Mouse (Mus musculus): ENCODE data around the gene Cpeb4. TPM values are rescaled to one million over a fixed set of nuclear protein-coding genes. Genes with fewer than 3 reads are reported as not detected.

Gene Cpeb4
- polyA plus RNA-seq, 1 experiment from 2014 or later = 16.0 TPM

DNA sequence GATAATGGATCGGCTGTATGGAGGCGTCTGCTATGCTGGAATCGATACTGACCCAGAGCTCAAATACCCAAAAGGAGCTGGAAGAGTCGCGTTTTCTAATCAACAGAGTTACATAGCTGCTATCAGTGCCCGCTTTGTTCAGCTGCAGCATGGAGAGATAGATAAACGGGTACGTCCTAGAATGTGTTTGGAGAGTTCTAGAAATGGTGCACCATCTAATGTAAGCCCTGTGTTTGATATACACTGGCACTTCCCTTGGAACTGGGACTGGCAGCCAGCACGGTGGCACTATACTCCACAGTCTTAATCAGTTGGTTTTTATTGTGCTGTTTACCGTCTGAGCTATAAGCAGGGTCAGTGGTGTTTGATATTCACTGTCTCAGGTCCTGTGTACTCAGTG, 58.0 kb downstream of the Cpeb4 start:
- Histone ChIP-seq H3K36me3 (peaks cover 57% of the 10 kb centered on the region), H3K9ac (no peak overlapping the region), H3K9me3 (replicated peaks) (no peaks in the 10 kb centered on the region), H3K27me3 (no peaks in the 10 kb centered on the region), H3K4me3 (no peak overlapping the region), H3K4me1 (no peaks in the 10 kb centered on the region), H3K27ac (no peak overlapping the region), H3K4me2 (replicated peaks) (no peak overlapping the region)
- ATAC-seq (ENCODE audit: low FRiP score) = no peak
- WGBS = 95% methylated on average over 10 of the region's 10 CpGs

DNA sequence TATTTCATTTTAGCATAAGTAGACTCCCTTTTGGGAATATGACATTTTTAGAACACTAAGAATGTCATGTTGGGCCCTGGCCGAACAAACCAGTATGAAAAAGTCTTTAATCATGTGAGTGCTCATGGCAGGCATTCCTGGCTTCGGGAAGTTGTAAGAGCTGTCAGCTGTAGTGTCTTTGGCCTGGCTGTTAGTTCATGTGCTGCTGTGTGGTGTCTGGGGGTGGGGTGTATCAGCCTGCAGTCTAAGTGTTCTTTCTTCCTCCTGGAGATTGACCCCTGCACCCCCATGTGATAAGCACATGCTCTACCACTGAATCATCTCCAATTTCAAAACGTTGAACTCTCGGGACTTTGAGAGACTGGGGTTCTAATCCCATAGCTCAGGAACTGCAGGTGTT, 63.6 kb downstream of the Cpeb4 start:
- Histone ChIP-seq H3K36me3 (peaks cover 20% of the 10 kb centered on the region), H3K4me1 (no peaks in the 10 kb centered on the region; the same call in 1 of the 2 replicates), H3K4me2 (replicated peaks) (no peak overlapping the region), H3K27me3 (no peaks in the 10 kb centered on the region), H3K27ac (no peak overlapping the region), H3K9me3 (replicated peaks) (no peaks in the 10 kb centered on the region), H3K4me3 (no peak overlapping the region), H3K9ac (no peak overlapping the region)
- no peak for ATAC-seq (ENCODE audit: low FRiP score)
- 54% methylated on average over 4 of the region's 4 CpGs for WGBS

DNA sequence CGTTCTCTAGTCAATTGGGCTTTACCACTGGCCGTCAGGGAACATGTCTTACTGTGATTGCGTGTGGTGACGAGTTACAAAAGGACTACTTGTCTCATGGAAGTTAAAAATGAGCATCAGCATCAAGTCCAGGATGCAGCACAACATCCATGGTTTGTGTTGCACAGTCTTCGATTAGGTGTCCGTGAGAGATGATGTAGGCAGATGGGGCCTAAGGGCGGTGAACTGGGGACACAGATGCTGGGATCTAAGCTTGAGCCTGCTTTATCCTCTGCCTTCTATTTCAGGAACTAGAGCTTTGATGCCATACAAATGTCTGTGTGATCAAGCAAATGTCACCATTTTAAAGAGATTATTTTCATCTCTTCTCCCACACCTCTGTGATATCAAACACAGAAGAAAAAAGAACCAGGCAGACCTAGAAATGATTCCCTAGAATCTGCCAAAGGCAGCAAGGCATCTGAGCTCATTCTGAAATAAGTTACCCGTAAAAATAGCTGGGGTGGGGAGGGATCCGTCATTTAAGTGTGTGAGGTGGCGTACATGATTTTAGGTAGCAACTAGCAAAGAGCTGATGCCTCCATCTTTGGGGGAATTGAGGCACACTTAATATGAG, 65.0 kb downstream of the Cpeb4 start:
- no peak overlapping the region for H3K9ac ChIP-seq
- no peak overlapping the region for H3K4me2 ChIP-seq (replicated peaks)
- peaks cover 9% of the 10 kb centered on the region for H3K4me1 ChIP-seq
- no peaks in the 10 kb centered on the region for H3K9me3 ChIP-seq (replicated peaks)
- ATAC-seq (ENCODE audit: low FRiP score) = no peak
- no peak overlapping the region for H3K4me3 ChIP-seq
- 92% methylated on average over 10 of the region's 10 CpGs for WGBS
- no peaks in the 10 kb centered on the region for H3K27me3 ChIP-seq
- H3K27ac ChIP-seq = no peak overlapping the region
- H3K36me3 ChIP-seq = 0 out of 2 replicates have a peak, but pooled peaks cover 7% of the 10 kb centered on the region

DNA sequence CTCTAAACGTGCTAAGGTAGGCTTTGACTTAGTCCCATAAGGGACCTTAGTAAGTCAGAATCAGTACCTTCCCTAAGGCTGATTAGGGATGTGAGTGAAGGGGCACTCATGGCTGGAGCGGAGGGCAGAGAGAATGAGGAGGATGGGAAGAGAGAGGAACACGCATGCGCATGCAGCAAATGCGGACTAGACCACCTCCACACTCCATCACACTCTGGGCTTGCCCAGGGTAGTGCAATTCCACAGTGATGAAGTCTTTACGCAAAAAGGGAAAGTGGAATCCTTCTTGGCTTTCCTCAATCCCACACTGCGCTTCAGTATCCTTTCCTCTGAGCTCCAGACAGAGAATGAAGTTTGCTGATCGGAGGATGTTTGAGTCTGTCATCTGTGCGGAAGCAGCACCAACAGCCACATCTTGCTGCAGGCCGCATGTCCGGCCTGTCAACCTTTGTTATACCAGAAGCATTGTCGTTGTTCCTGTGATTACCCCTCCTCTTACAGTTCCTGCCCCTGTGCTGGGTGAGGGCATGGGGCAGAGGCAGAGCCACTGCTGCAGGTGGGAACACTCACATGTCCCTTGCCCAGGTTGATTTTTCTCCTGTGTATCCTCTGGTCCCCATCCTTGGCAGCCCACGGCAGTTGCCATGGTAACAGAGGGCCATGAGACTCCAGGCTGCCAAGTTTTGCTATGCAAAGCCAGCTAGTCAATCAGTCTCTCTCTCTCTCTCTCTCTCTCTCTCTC, 69.1 kb downstream of the Cpeb4 start:
- Histone ChIP-seq H3K4me1 (peaks cover 9% of the 10 kb centered on the region), H3K9ac (no peak overlapping the region), H3K27ac (0 out of 2 replicates have a peak overlapping the region, but pooled peaks have one; percentile 44), H3K27me3 (no peaks in the 10 kb centered on the region), H3K4me3 (no peak overlapping the region), H3K36me3 (no peaks in the 10 kb centered on the region), H3K9me3 (replicated peaks) (no peaks in the 10 kb centered on the region), H3K4me2 (replicated peaks) (no peak overlapping the region; the same call in 1 of the 2 replicates)
- ATAC-seq (ENCODE audit: low FRiP score) = peak; percentile 73
- WGBS = 75% methylated on average over 13 of the region's 13 CpGs

GRCm38 (mm10) chr11:31941640-31942638, 69.9 kb downstream of the Cpeb4 start:
- Histone ChIP-seq H3K9ac (no peak overlapping the region), H3K4me2 (replicated peaks) (no peak overlapping the region), H3K36me3 (no peaks in the 10 kb centered on the region), H3K27me3 (no peaks in the 10 kb centered on the region), H3K4me1 (peaks cover 9% of the 10 kb centered on the region), H3K9me3 (replicated peaks) (no peaks in the 10 kb centered on the region), H3K4me3 (no peak overlapping the region), H3K27ac (no peak overlapping the region)
- no peak for ATAC-seq (ENCODE audit: low FRiP score)
- 86% methylated on average over 4 of the region's 4 CpGs for whole genome bisulfite sequencing

- no peak overlapping the region for H3K9ac ChIP-seq
- no peak overlapping the region for H3K4me2 ChIP-seq (replicated peaks)
- WGBS = 84% methylated on average over 3 of the region's 3 CpGs
- no peak for ATAC-seq (ENCODE audit: low FRiP score)
- peaks cover 16% of the 10 kb centered on the region for H3K4me1 ChIP-seq
- no peak overlapping the region for H3K27ac ChIP-seq
- H3K4me3 ChIP-seq = no peak overlapping the region
- no peaks in the 10 kb centered on the region for H3K36me3 ChIP-seq
- no peaks in the 10 kb centered on the region for H3K9me3 ChIP-seq (replicated peaks)
- peaks cover 5% of the 10 kb centered on the region for H3K27me3 ChIP-seq
Observed at GRCm38 (mm10) chr11:31945471-31945870, 73.5 kb downstream of the Cpeb4 start.

GRCm38 (mm10) chr11:31948462-31949330, 76.7 kb downstream of the Cpeb4 start:
- peak; percentile 63 for ATAC-seq (ENCODE audit: low FRiP score)
- WGBS = 14% methylated on average over 15 of the region's 15 CpGs
- Histone ChIP-seq H3K4me2 (replicated peaks) (peak overlapping the region; percentile 47), H3K9ac (0 out of 2 replicates have a peak overlapping the region, but pooled peaks have one; percentile 20), H3K36me3 (no peaks in the 10 kb centered on the region), H3K9me3 (replicated peaks) (no peaks in the 10 kb centered on the region), H3K4me1 (peaks cover 7% of the 10 kb centered on the region), H3K27ac (no peak overlapping the region), H3K27me3 (peaks cover 8% of the 10 kb centered on the region), H3K4me3 (peak overlapping the region; percentile 36)

DNA sequence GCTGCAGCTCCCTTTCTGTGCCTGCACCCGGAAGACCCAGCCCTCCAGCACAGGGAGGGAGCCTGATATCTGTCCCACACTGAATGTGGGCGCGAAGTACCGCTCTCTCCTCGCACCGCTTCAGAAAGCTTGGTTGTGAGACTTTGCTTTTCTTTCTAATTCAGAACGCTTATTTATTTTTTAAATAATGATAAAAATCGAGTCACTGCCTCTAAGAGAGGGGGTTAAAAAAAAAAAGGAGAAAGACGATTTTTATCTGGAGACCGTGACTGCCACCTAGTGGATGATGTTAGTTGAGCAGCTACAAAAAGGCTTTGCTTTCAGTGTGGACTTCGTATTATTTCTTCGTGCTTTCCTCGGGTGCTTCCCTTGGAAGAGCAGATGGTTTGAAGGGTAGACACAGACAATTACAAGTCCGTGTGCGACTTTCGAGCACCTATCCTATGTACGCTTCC, 77.3 kb downstream of the Cpeb4 start:
- peaks cover 7% of the 10 kb centered on the region for H3K4me1 ChIP-seq
- no peaks in the 10 kb centered on the region for H3K9me3 ChIP-seq (replicated peaks)
- peak overlapping the region; percentile 36 for H3K4me3 ChIP-seq
- peak overlapping the region; percentile 47 for H3K4me2 ChIP-seq (replicated peaks)
- no peaks in the 10 kb centered on the region for H3K36me3 ChIP-seq
- WGBS = 1% methylated on average over 17 of the region's 17 CpGs
- H3K9ac ChIP-seq = 0 out of 2 replicates have a peak overlapping the region, but pooled peaks have one; percentile 20
- H3K27me3 ChIP-seq = peaks cover 8% of the 10 kb centered on the region
- peak; percentile 84 for ATAC-seq (ENCODE audit: low FRiP score)
- no peak overlapping the region for H3K27ac ChIP-seq

- no peaks in the 10 kb centered on the region for H3K27me3 ChIP-seq
- H3K9me3 ChIP-seq (replicated peaks) = no peaks in the 10 kb centered on the region
- no peak overlapping the region for H3K4me2 ChIP-seq (replicated peaks)
- ATAC-seq (ENCODE audit: low FRiP score) = no peak
- H3K27ac ChIP-seq = no peak overlapping the region
- no peak overlapping the region for H3K4me3 ChIP-seq
- H3K9ac ChIP-seq = no peak overlapping the region
- H3K4me1 ChIP-seq = no peaks in the 10 kb centered on the region
- H3K36me3 ChIP-seq = no peaks in the 10 kb centered on the region
Observed at GRCm38 (mm10) chr11:31960071-31960470, 88.1 kb downstream of the Cpeb4 start.

- WGBS = 100% methylated on average over 1 of the region's 1 CpGs
- Histone ChIP-seq H3K4me2 (replicated peaks) (no peak overlapping the region), H3K9me3 (replicated peaks) (no peaks in the 10 kb centered on the region), H3K4me1 (no peaks in the 10 kb centered on the region; the same call in 1 of the 2 replicates), H3K4me3 (no peak overlapping the region), H3K27me3 (no peaks in the 10 kb centered on the region), H3K36me3 (no peaks in the 10 kb centered on the region), H3K27ac (no peak overlapping the region), H3K9ac (no peak overlapping the region)
- no peak for ATAC-seq (ENCODE audit: low FRiP score)
Observed at GRCm38 (mm10) chr11:31963993-31964392, 92.0 kb downstream of the Cpeb4 start.

Measured in hindbrain, embryonic 12.5 days (tissue).